Mouse (Mus musculus): ENCODE data around the gene Rhox3a. TPM values are rescaled to one million over a fixed set of nuclear protein-coding genes. Genes with fewer than 3 reads are reported as not detected.
"Not testable (repeated sequence)": the region's sequence is repeated elsewhere in the genome, so short reads cannot be mapped to it uniquely, and the experiment has no call there.

Rhox3a gene
- not detected in 2 replicates for polyA plus RNA-seq (2012; ENCODE audit: insufficient read depth, insufficient read length, missing spikeins)

DNA sequence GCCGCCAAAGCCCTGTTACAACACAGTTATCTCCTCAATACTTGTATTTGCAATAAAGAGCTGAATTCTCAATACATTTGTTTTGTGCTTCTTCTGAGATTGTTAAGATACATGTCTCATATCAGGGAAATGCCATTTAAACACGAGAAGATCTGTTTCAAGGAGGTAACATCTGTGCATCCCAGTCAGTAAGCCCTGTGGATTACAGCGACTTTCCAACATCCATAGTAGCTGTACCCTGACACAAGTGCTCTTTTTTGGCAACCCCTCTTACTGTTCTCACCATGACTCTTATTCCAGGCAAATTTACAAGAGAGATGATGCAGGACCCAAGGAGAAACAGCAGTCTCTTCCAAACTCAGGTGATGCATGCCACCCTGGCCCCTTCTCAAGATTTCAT lies at the start of gene Rhox3a:
Gene Rhox3a, plus strand, starts transcription at position 301 of the 400 bp plus-strand sequence.
- not testable (repeated sequence) for H3K4me1 ChIP-seq (ENCODE audit: control insufficient read depth, insufficient read depth, low read length); H3K27ac ChIP-seq (ENCODE audit: insufficient read depth, low read depth, low read length); H3K4me3 ChIP-seq (ENCODE audit: insufficient read depth, low read length)

DNA sequence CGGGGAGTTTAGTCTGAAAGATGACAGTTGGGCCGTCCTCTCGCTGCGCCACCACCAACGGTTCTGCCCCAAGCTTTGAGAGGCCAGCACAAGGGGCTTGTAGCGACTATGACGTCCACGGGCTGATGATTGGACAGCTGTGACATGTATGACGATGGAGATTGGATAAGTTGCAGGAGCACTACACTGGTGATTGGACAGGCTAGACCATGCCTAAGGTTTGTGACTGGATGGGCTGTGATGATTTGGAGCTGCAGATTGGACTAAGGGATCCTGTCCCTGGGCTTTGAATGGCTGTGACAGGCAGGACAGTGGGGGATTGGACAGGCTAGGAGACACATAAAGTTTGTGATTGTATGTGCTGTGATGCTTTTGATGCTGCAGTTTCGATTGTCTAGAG lies 38.8 kb upstream of the Rhox3a start, which contains the start of gene Gm9:
Gene Gm9, minus strand, starts transcription at position 101 of the 400 bp plus-strand sequence.
- TF ChIP-seq POLR2A (IDR thresholded peaks at IDR 0.05; ENCODE audit: borderline replicate concordance, low read depth, low read length) (no peak), CTCF (IDR thresholded peaks at IDR 0.05; ENCODE audit: low read depth, low read length) (no peak)
- H3K27ac ChIP-seq (ENCODE audit: insufficient read depth, low read depth, low read length), result no peak within 1 kb of the TSS

DNA sequence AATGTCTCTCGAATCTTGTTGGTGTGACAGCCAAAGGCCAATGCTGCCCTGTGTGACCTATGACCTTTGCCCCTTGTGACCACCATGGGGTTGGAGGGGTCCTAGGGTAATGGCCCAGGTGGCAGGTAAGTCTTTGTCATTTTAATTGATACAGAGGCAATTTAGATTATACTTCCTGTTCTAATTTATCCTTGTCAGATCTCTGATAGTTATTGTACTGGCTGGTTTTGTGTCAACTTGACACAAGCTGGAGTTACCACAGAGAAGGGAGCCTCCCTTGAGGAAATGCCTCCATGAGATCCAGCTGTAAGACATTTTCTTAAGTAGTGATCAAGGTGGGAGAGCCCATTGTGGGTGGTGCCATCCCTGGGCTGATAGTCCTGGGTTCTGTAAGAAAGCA lies 27.6 kb upstream of the Rhox3a start, which contains the start of gene Rhox1:
Gene Rhox1, minus strand, starts transcription at position 101 of the 400 bp plus-strand sequence.
- H3K27ac ChIP-seq (ENCODE audit: insufficient read depth, low read depth, low read length); H3K4me1 ChIP-seq (ENCODE audit: control insufficient read depth, insufficient read depth, low read length); H3K4me3 ChIP-seq (ENCODE audit: insufficient read depth, low read length): not testable (repeated sequence)

More for the DNA sequence above, 38.8 kb upstream of the Rhox3a start, which contains the start of gene Gm9:
- Histone ChIP-seq H3K4me1 (ENCODE audit: control insufficient read depth, insufficient read depth, low read length) (no peaks in the 10 kb centered on the region; the same call in 1 of the 2 replicates), H3K4me3 (ENCODE audit: insufficient read depth, low read length) (no peak within 1 kb of the TSS)

DNA sequence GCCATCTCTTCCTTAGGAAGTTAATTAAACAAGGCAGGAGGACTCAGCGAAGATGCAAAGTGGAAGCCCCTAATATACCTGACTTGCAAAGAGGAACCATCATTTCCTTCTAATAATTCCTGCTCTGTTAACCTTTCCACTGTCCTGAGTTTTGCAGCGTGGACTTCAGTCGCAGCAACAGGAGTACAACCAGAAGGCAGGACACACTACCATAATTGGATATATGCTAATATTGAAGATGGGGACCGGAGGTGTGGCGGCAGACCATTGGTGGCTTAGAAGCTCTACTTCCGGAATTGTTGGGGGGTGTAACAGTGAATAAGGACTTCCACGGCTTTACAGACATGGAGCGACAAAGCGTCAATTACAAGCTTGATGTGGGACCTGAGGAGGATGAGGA lies 5.0 kb upstream of the Rhox3a start, which contains the start of gene Rhox2a:
Gene Rhox2a, plus strand, starts transcription at position 301 of the 400 bp plus-strand sequence.
- H3K4me1 ChIP-seq (ENCODE audit: control insufficient read depth, insufficient read depth, low read length); H3K27ac ChIP-seq (ENCODE audit: insufficient read depth, low read depth, low read length); H3K4me3 ChIP-seq (ENCODE audit: insufficient read depth, low read length): not testable (repeated sequence)

DNA sequence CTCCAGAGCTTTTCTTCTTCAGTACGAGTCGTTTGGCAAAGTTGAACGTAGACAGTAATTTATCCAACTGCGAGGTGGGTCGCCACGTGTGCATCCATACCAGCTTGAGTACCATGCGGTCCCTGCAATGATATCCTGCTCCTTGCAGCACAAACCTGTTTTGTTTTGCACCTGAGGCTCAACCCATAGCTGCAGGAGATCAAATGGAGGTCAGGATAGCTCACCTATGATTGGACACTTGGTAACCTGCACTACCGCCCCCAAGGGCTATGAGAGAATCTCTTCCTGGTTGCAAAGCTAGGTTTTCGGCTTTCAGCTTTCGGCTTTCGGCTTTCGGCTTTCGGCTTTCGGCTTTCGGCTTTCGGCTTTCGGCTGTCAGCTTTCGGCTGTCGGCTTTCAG lies 15.3 kb downstream of the Rhox3a start, which contains the start of gene Rhox4a:
Gene Rhox4a, plus strand, starts transcription at position 301 of the 400 bp plus-strand sequence.
- not testable (repeated sequence) for H3K4me3 ChIP-seq (ENCODE audit: insufficient read depth, low read length); H3K4me1 ChIP-seq (ENCODE audit: control insufficient read depth, insufficient read depth, low read length); H3K27ac ChIP-seq (ENCODE audit: insufficient read depth, low read depth, low read length)

Other genes with a start within 250 kb of the Rhox3a start
- gene Sowahd, start 201.1 kb upstream of the Rhox3a start, polyA plus RNA-seq (2012; ENCODE audit: insufficient read depth, insufficient read length, missing spikeins), result not detected in 2 replicates
- gene Rpl39, start 164.5 kb upstream of the Rhox3a start, polyA plus RNA-seq (2012; ENCODE audit: insufficient read depth, insufficient read length, missing spikeins), result 1,242 and 1,471 TPM in 2 replicates
- 27.6 and 35.0 TPM in 2 replicates for gene Upf3b, start 139.6 kb upstream of the Rhox3a start, polyA plus RNA-seq (2012; ENCODE audit: insufficient read depth, insufficient read length, missing spikeins)
- 14.4 and 19.5 TPM in 2 replicates for gene Nkap, start 123.1 kb upstream of the Rhox3a start, polyA plus RNA-seq (2012; ENCODE audit: insufficient read depth, insufficient read length, missing spikeins)
- not detected in 2 replicates for gene Akap14, start 81.1 kb upstream of the Rhox3a start, polyA plus RNA-seq (2012; ENCODE audit: insufficient read depth, insufficient read length, missing spikeins)
- 150 and 162 TPM in 2 replicates for gene Ndufa1, start 58.8 kb upstream of the Rhox3a start, polyA plus RNA-seq (2012; ENCODE audit: insufficient read depth, insufficient read length, missing spikeins)
- 1.3 and 2.4 TPM in 2 replicates for gene Rnf113a1, start 58.7 kb upstream of the Rhox3a start, polyA plus RNA-seq (2012; ENCODE audit: insufficient read depth, insufficient read length, missing spikeins)
- not detected in 2 replicates for gene Gm9, start 38.9 kb upstream of the Rhox3a start, polyA plus RNA-seq (2012; ENCODE audit: insufficient read depth, insufficient read length, missing spikeins)
- not detected in 2 replicates for gene Rhox1, start 27.7 kb upstream of the Rhox3a start, polyA plus RNA-seq (2012; ENCODE audit: insufficient read depth, insufficient read length, missing spikeins)
- not detected in 2 replicates for gene Rhox2a, start 4.9 kb upstream of the Rhox3a start, polyA plus RNA-seq (2012; ENCODE audit: insufficient read depth, insufficient read length, missing spikeins)
- not detected in 2 replicates for gene Rhox4a, start 15.4 kb downstream of the Rhox3a start, polyA plus RNA-seq (2012; ENCODE audit: insufficient read depth, insufficient read length, missing spikeins)
- gene Rhox3a2, start 130.1 kb downstream of the Rhox3a start, polyA plus RNA-seq (2012; ENCODE audit: insufficient read depth, insufficient read length, missing spikeins), result not detected in 2 replicates
- not detected in 2 replicates for gene Rhox4a2, start 140.9 kb downstream of the Rhox3a start, polyA plus RNA-seq (2012; ENCODE audit: insufficient read depth, insufficient read length, missing spikeins)
- not detected in 2 replicates for gene Rhox2b, start 162.1 kb downstream of the Rhox3a start, polyA plus RNA-seq (2012; ENCODE audit: insufficient read depth, insufficient read length, missing spikeins)
- not detected in 2 replicates for gene Rhox4b, start 182.6 kb downstream of the Rhox3a start, polyA plus RNA-seq (2012; ENCODE audit: insufficient read depth, insufficient read length, missing spikeins)
- not detected in 2 replicates for gene Rhox2c, start 203.8 kb downstream of the Rhox3a start, polyA plus RNA-seq (2012; ENCODE audit: insufficient read depth, insufficient read length, missing spikeins)
- gene Rhox3c, start 208.7 kb downstream of the Rhox3a start, polyA plus RNA-seq (2012; ENCODE audit: insufficient read depth, insufficient read length, missing spikeins), result not detected in 2 replicates
- not detected in 2 replicates for gene Rhox4c, start 230.4 kb downstream of the Rhox3a start, polyA plus RNA-seq (2012; ENCODE audit: insufficient read depth, insufficient read length, missing spikeins)
- not detected in 2 replicates for gene Rhox2d, start 243.5 kb downstream of the Rhox3a start, polyA plus RNA-seq (2012; ENCODE audit: insufficient read depth, insufficient read length, missing spikeins)